Mouse (Mus musculus): ENCODE measurements around the gene Il1rap.

- TF ChIP-seq TAL1 (IDR thresholded peaks at IDR 0.05; ENCODE audit: low read length) = no peak
- no peak for TF ChIP-seq GATA1 (IDR thresholded peaks at IDR 0.05; ENCODE audit: low read length)
Observed at GRCm38 (mm10) chr16:26612499-26613220, 31.2 kb downstream of the Il1rap start.
